Mouse (Mus musculus) embryonic facial prominence, embryonic 11.5 days (tissue): Measurements from ENCODE around the gene Tmbim4. TPM values are rescaled to one million over a fixed set of nuclear protein-coding genes. Genes with fewer than 3 reads are reported as not detected.

Source experiments
- ATAC-seq: fragments of 200-750 bp; cut with Nextera tagmentation; replicated peaks from 2 replicates; pipeline ENCODE4 v1.8.0; 2017; ENCODE audit warnings: low read depth; ENCODE audit not compliant: insufficient number of reproducible peaks, low FRiP score, low TSS enrichment
- DNase-seq: peaks from one replicate; pipeline ENCODE4 v3.0.0-alpha.2; 2015; ENCODE audit warnings: low spot score
- H3K27ac ChIP-seq: fragments of 300-500 bp; sonication (generic); replicated peaks from 2 replicates; pipeline ENCODE4 v1.5.1; 2014; ENCODE audit warnings: mild to moderate bottlenecking, low read depth, low read length, control low read depth
- H3K27me3 ChIP-seq: fragments of 300-500 bp; sonication (generic); 2 replicates; pipeline ENCODE4 v1.6.1; 2014; ENCODE audit warnings: mild to moderate bottlenecking, low read length, moderate library complexity, mixed read lengths; ENCODE audit not compliant: control insufficient read depth, insufficient read depth
- H3K36me3 ChIP-seq: fragments of 300-500 bp; sonication (generic); replicated peaks from 2 replicates; pipeline ENCODE4 v1.6.1; 2014; ENCODE audit warnings: low read depth, mild to moderate bottlenecking, low read length, moderate library complexity, mixed read lengths; ENCODE audit not compliant: control insufficient read depth, insufficient read depth
- H3K4me1 ChIP-seq: fragments of 300-500 bp; sonication (generic); 2 replicates; pipeline ENCODE4 v1.6.1; 2014; ENCODE audit warnings: low read length, mixed read lengths; ENCODE audit not compliant: control insufficient read depth, insufficient read depth
- H3K4me2 ChIP-seq: fragments of 300-500 bp; sonication (generic); 2 replicates; pipeline ENCODE4 v1.6.1; 2014; ENCODE audit warnings: low read depth, mild to moderate bottlenecking, control low read depth, low read length, moderate library complexity
- H3K4me3 ChIP-seq: fragments of 300-500 bp; sonication (generic); 2 replicates; pipeline ENCODE4 v1.5.1; 2014; ENCODE audit warnings: low read depth, low read length, control low read depth
- H3K9ac ChIP-seq: fragments of 300-500 bp; sonication (generic); replicated peaks from 2 replicates; pipeline ENCODE4 v1.6.1; 2014; ENCODE audit warnings: mild to moderate bottlenecking, control low read depth, low read length
- H3K9me3 ChIP-seq: fragments of 300-500 bp; sonication (generic); replicated peaks from 2 replicates; pipeline ENCODE4 v1.6.1; 2016; ENCODE audit warnings: mild to moderate bottlenecking, low read length, inconsistent platforms, mixed read lengths; ENCODE audit not compliant: control insufficient read depth
- WGBS: fragments of 180-500 bp; shearing (Covaris S2); extraction: QIAGEN DNeasy Blood & Tissue Kit; methylation state at CpG from one replicate; pipeline ENCODE4 v1.1.7; 2014; 5-methylcytosine and 5-hydroxymethylcytosine counted together
- polyA plus RNA-seq: library from polyadenylated mRNA; unstranded; fragments of >200 nt; fragmentation: Nextera tagmentation; extraction: Ambion mirVana; gene quantifications from 2 replicates; pipeline ENCODE4 v1.2.1, GENCODE M21; 2014

Gene Tmbim4
- polyA plus RNA-seq, 1 experiment from 2014 or later: 68.5 TPM

GRCm38 (mm10) chr10:120165793-120166503 lies 35.4 kb upstream of the Tmbim4 start:
- Histone ChIP-seq H3K27ac (no peak overlapping the region), H3K9me3 (no peaks in the 10 kb centered on the region), H3K27me3 (no peaks in the 10 kb centered on the region), H3K36me3 (no peaks in the 10 kb centered on the region), H3K9ac (no peak overlapping the region), H3K4me3 (no peak overlapping the region), H3K4me1 (no peaks in the 10 kb centered on the region), H3K4me2 (no peak overlapping the region)
- ATAC-seq (no peak), DNase-seq (no peak)
- 87% methylated on average over 17 of the region's 17 CpGs for WGBS

GRCm38 (mm10) chr10:120168070-120168469 lies 33.3 kb upstream of the Tmbim4 start:
- DNase-seq (no peak), ATAC-seq (no peak)
- Histone ChIP-seq H3K9me3 (no peaks in the 10 kb centered on the region), H3K4me1 (no peaks in the 10 kb centered on the region), H3K27ac (no peak overlapping the region), H3K36me3 (no peaks in the 10 kb centered on the region), H3K27me3 (no peaks in the 10 kb centered on the region), H3K4me3 (no peak overlapping the region), H3K4me2 (no peak overlapping the region), H3K9ac (no peak overlapping the region)
- 73% methylated on average over 1 of the region's 1 CpGs for WGBS

GRCm38 (mm10) chr10:120169064-120169463 lies 32.3 kb upstream of the Tmbim4 start:
- H3K4me1 ChIP-seq: no peaks in the 10 kb centered on the region
- WGBS: 61% methylated on average over 10 of the region's 10 CpGs
- no peak overlapping the region for H3K9ac ChIP-seq
- no peaks in the 10 kb centered on the region for H3K27me3 ChIP-seq
- no peaks in the 10 kb centered on the region for H3K36me3 ChIP-seq
- ATAC-seq (no peak), DNase-seq (no peak)
- H3K4me2 ChIP-seq: no peak overlapping the region
- H3K27ac ChIP-seq: no peak overlapping the region
- H3K4me3 ChIP-seq: no peak overlapping the region
- no peaks in the 10 kb centered on the region for H3K9me3 ChIP-seq

GRCm38 (mm10) chr10:120169841-120170240 lies 31.5 kb upstream of the Tmbim4 start:
- Histone ChIP-seq H3K4me2 (no peak overlapping the region), H3K4me1 (no peaks in the 10 kb centered on the region), H3K27ac (no peak overlapping the region), H3K27me3 (no peaks in the 10 kb centered on the region), H3K36me3 (no peaks in the 10 kb centered on the region), H3K9ac (no peak overlapping the region), H3K4me3 (no peak overlapping the region), H3K9me3 (no peaks in the 10 kb centered on the region)
- ATAC-seq (no peak), DNase-seq (no peak)
- WGBS: 84% methylated on average over 5 of the region's 5 CpGs

- H3K9me3 ChIP-seq: no peaks in the 10 kb centered on the region
- ATAC-seq (no peak), DNase-seq (no peak)
- H3K27me3 ChIP-seq: no peaks in the 10 kb centered on the region
- no peak overlapping the region for H3K4me3 ChIP-seq
- no peaks in the 10 kb centered on the region for H3K36me3 ChIP-seq
- WGBS: 75% methylated on average over 4 of the region's 4 CpGs
- no peak overlapping the region for H3K4me2 ChIP-seq
- no peak overlapping the region for H3K9ac ChIP-seq
- H3K27ac ChIP-seq: no peak overlapping the region
- H3K4me1 ChIP-seq: no peaks in the 10 kb centered on the region
Measured at GRCm38 (mm10) chr10:120170277-120170676, 31.1 kb upstream of the Tmbim4 start.

GRCm38 (mm10) chr10:120171340-120171739 lies 30.1 kb upstream of the Tmbim4 start:
- H3K9ac ChIP-seq: no peak overlapping the region
- H3K36me3 ChIP-seq: no peaks in the 10 kb centered on the region
- no peaks in the 10 kb centered on the region for H3K27me3 ChIP-seq
- ATAC-seq (no peak), DNase-seq (no peak)
- H3K9me3 ChIP-seq: no peaks in the 10 kb centered on the region
- WGBS: 31% methylated on average over 5 of the region's 5 CpGs
- no peak overlapping the region for H3K4me3 ChIP-seq
- no peak overlapping the region for H3K4me2 ChIP-seq
- no peak overlapping the region for H3K27ac ChIP-seq
- no peaks in the 10 kb centered on the region for H3K4me1 ChIP-seq

- no peak overlapping the region for H3K4me2 ChIP-seq
- no peaks in the 10 kb centered on the region for H3K9me3 ChIP-seq
- H3K4me1 ChIP-seq: no peaks in the 10 kb centered on the region
- H3K27me3 ChIP-seq: no peaks in the 10 kb centered on the region
- no peak overlapping the region for H3K9ac ChIP-seq
- no peak overlapping the region for H3K4me3 ChIP-seq
- ATAC-seq: no peak
- no peak overlapping the region for H3K27ac ChIP-seq
- H3K36me3 ChIP-seq: no peaks in the 10 kb centered on the region
- no peak for DNase-seq
- WGBS: 89% methylated on average over 15 of the region's 15 CpGs
Measured at GRCm38 (mm10) chr10:120174192-120174705, 27.1 kb upstream of the Tmbim4 start.

GRCm38 (mm10) chr10:120182887-120183286 lies 18.5 kb upstream of the Tmbim4 start:
- Histone ChIP-seq H3K9me3 (no peaks in the 10 kb centered on the region), H3K27me3 (no peaks in the 10 kb centered on the region), H3K36me3 (no peaks in the 10 kb centered on the region), H3K4me1 (no peaks in the 10 kb centered on the region), H3K27ac (no peak overlapping the region), H3K4me2 (no peak overlapping the region), H3K4me3 (no peak overlapping the region), H3K9ac (no peak overlapping the region)
- 93% methylated on average over 1 of the region's 1 CpGs for WGBS
- ATAC-seq: no peak
- no peak for DNase-seq
